ENCODE assay signal across 26 mouse cellular contexts in genomic region chr1:18030226-18030625, GRCm38 (mm10).
"Had no signal": no experiment of that assay in that cellular context is flagged by ENCODE, and none has a peak within 500 bp of the region (broad histone marks: within the 10 kb centered on the region; RNA-seq: fewer than 3 reads in every experiment).

No protein-coding gene starts in this region.

- DNase-seq: gastrocnemius, postnatal 14 days; gastrocnemius, postnatal 36 days; heart, adult 18-20 months; heart, postnatal 14 days; heart, postnatal 36 days; kidney, adult 11 months; kidney, adult 2 months; kidney, adult 9 months; kidney, postnatal 14 days; kidney, postnatal 36 days; layer of hippocampus, adult 9-11 months; layer of hippocampus, postnatal 36 days; left cerebral cortex, postnatal 4 days; lung, adult 18-20 months had no signal

- H3K27ac ChIP-seq: heart, embryonic 10.5 days; hindbrain, embryonic 13.5 days; hindbrain, embryonic 15.5 days; hindbrain, postnatal 0 days; kidney, embryonic 15.5 days; kidney, postnatal 0 days; limb, embryonic 13.5 days; limb, embryonic 15.5 days; liver, embryonic 12.5 days; liver, embryonic 14.5 days had no signal

- H3K4me3 ChIP-seq: heart, embryonic 10.5 days; heart, embryonic 12.5 days; hindbrain, embryonic 13.5 days; hindbrain, embryonic 15.5 days; kidney, embryonic 15.5 days; limb, embryonic 13.5 days; limb, embryonic 15.5 days; liver, embryonic 12.5 days had no signal

- H3K9me3 ChIP-seq: heart, embryonic 10.5 days; heart, embryonic 12.5 days; hindbrain, embryonic 13.5 days; hindbrain, embryonic 15.5 days; kidney, embryonic 15.5 days; limb, embryonic 13.5 days; limb, embryonic 15.5 days; liver, embryonic 12.5 days had no signal

- H3K9ac ChIP-seq: heart, embryonic 12.5 days; hindbrain, embryonic 13.5 days; hindbrain, embryonic 15.5 days; kidney, embryonic 15.5 days; limb, embryonic 13.5 days; limb, embryonic 15.5 days; liver, embryonic 12.5 days; liver, embryonic 14.5 days had no signal

- H3K4me1 ChIP-seq: heart, embryonic 10.5 days; heart, embryonic 12.5 days; hindbrain, embryonic 13.5 days; hindbrain, embryonic 15.5 days; kidney, embryonic 15.5 days; limb, embryonic 13.5 days; limb, embryonic 15.5 days; liver, embryonic 12.5 days had no signal

- H3K4me2 ChIP-seq: heart, embryonic 12.5 days; hindbrain, embryonic 13.5 days; hindbrain, embryonic 15.5 days; kidney, embryonic 15.5 days; limb, embryonic 13.5 days; limb, embryonic 15.5 days; liver, embryonic 12.5 days had no signal

- H3K27me3 ChIP-seq: heart, embryonic 12.5 days; hindbrain, embryonic 13.5 days; hindbrain, embryonic 15.5 days; kidney, embryonic 15.5 days; limb, embryonic 13.5 days; limb, embryonic 15.5 days; liver, embryonic 12.5 days had no signal

- H3K36me3 ChIP-seq: heart, embryonic 10.5 days; heart, embryonic 12.5 days; hindbrain, embryonic 13.5 days; hindbrain, embryonic 15.5 days; kidney, embryonic 15.5 days; limb, embryonic 13.5 days; limb, embryonic 15.5 days; liver, embryonic 12.5 days had no signal

- ATAC-seq: hindbrain, postnatal 0 days; intestine, embryonic 16.5 days; liver, embryonic 12.5 days had no signal
